Mouse (Mus musculus): ENCODE results near the gene Lcmt1.
A peak's percentile ranks its signal among the peaks of the same experiment; 100 is the strongest.

Lcmt1 gene

DNA sequence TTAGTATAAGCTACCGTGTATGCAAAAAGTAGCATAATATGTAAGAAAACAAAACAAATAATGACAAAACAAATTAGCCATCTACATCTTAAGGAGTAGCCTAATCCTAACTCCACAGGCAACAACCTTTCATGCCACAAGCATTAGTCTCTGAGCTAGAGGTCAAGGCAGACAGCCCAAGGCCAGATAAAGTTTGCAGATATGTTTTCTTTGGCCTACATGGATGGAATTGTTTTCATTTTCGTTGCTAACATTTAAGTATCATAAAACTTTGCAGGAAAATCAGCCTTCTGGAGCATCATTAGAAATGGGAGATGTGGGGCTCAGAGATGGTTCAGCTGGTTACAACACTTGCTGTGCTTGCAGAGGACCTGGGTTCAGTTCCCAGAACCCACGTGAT, 6.8 kb upstream of the Lcmt1 start:
- Histone ChIP-seq H3K4me1 (replicated peaks; ENCODE audit: low read depth, low read length) (peaks cover 24% of the 10 kb centered on the region), H3K4me3 (replicated peaks; ENCODE audit: low read length) (no peak overlapping the region), H3K36me3 (ENCODE audit: insufficient read depth, low read length) (peaks cover 17% of the 10 kb centered on the region; the same call in 1 of the 2 replicates), H3K27me3 (ENCODE audit: insufficient read depth, low read length) (no peaks in the 10 kb centered on the region), H3K9me3 (ENCODE audit: low read length) (no peaks in the 10 kb centered on the region)
- TF ChIP-seq POU5F1 (IDR thresholded peaks at IDR 0.05; ENCODE audit: borderline replicate concordance, low read length), result no peak
- TF ChIP-seq CTCF (conservative IDR thresholded peaks at IDR 0.05; ENCODE audit: low read length), result no peak
- TF ChIP-seq NANOG (IDR thresholded peaks at IDR 0.05; ENCODE audit: borderline replicate concordance, low read length), result no peak

DNA sequence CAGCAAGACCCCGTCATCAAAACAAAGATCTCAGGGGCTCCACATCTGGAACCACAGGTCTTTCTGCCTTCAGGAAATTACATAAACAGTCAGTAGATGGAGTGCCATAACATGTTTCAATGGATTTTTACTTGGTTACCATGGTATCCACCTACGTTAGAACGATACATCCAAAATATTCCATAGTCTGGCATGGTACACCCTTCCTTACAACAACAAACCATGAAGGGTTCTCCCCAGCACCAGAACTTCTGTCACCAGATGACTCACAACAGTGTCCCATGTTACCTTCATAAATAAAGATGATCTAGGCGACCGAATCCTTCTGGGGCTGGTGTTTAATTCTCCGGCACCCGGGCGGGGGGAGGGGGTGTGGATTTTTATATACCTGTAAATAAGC, 5.6 kb upstream of the Lcmt1 start:
- Histone ChIP-seq H3K27me3 (ENCODE audit: insufficient read depth, low read length) (no peaks in the 10 kb centered on the region), H3K4me3 (replicated peaks; ENCODE audit: low read length) (no peak overlapping the region), H3K9me3 (ENCODE audit: low read length) (no peaks in the 10 kb centered on the region), H3K4me1 (replicated peaks; ENCODE audit: low read depth, low read length) (peaks cover 35% of the 10 kb centered on the region), H3K36me3 (ENCODE audit: insufficient read depth, low read length) (peaks cover 20% of the 10 kb centered on the region; the same call in 1 of the 2 replicates)
- TF ChIP-seq NANOG (IDR thresholded peaks at IDR 0.05; ENCODE audit: borderline replicate concordance, low read length), result no peak
- TF ChIP-seq CTCF (conservative IDR thresholded peaks at IDR 0.05; ENCODE audit: low read length), result no peak
- no peak for TF ChIP-seq POU5F1 (IDR thresholded peaks at IDR 0.05; ENCODE audit: borderline replicate concordance, low read length)

DNA sequence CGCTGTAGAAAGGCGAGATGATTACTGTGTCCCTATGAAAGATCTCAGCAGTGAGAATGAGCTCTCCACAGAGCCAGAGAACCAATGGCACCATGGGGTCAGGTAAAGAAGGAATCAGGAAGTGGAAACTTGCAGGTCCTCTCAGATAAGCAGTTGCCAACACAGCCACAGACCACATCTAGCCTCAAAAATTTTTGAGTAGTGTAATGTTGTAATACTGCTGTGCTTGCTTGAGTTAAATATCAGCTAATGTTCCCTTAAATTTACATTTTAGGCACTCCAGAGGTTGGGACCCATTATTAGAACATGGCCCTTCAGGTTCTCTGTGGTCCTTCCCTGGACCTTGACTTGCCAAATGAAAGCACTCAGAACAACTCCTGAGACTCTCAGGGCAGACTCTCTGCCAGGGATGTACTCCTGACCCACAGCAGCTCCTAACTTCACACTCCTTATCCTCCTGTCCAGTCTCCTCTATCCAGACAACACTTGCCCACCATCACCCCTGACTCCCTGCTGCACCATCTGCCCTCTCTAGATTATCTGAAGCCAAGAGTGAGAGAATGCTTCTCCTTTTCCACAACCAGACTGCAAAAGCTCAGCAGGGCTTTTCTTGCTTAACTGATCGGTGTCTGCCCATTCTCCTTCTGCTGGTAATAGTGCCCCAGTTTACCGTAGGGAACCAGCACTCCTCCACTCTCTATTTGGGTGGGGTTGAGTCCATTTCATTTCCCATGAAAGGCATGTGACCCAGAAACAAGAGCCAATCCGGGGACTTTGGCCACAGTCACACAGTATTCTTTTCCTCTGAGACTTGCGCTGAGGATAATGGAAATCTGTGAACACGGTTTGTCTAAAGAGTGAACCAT, 3.5 kb upstream of the Lcmt1 start:
- peaks cover 13% of the 10 kb centered on the region; the same call in 1 of the 2 replicates for H3K36me3 ChIP-seq (ENCODE audit: insufficient read depth, low read length)
- peaks cover 46% of the 10 kb centered on the region for H3K4me1 ChIP-seq (replicated peaks; ENCODE audit: low read depth, low read length)
- H3K9me3 ChIP-seq (ENCODE audit: low read length), result no peaks in the 10 kb centered on the region
- no peak for TF ChIP-seq NANOG (IDR thresholded peaks at IDR 0.05; ENCODE audit: borderline replicate concordance, low read length)
- TF ChIP-seq CTCF (conservative IDR thresholded peaks at IDR 0.05; ENCODE audit: low read length), result no peak
- TF ChIP-seq POU5F1 (IDR thresholded peaks at IDR 0.05; ENCODE audit: borderline replicate concordance, low read length), result no peak
- H3K27me3 ChIP-seq (ENCODE audit: insufficient read depth, low read length), result no peaks in the 10 kb centered on the region
- H3K4me3 ChIP-seq (replicated peaks; ENCODE audit: low read length), result no peak overlapping the region

DNA sequence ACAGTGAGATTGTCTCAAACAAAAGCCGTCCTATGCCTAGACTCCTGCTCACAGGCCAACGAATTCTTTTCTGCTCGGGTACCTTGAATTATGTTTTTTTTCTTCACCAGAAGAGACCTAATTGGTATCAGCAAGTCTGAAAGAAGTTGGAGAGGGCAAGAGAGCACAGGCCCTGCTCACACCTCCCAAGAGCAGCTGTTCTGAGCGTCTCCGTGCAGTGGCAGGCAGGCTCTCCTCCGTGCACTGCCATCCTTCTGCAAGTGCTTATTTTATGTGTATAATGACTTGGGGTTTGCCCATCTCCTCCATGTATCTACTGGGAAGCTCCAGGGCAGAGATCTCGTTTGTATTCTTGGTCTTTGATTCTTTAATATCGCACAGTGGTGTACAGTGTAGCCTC, 2.8 kb upstream of the Lcmt1 start:
- H3K4me1 ChIP-seq (replicated peaks; ENCODE audit: low read depth, low read length), result peaks cover 48% of the 10 kb centered on the region
- TF ChIP-seq POU5F1 (IDR thresholded peaks at IDR 0.05; ENCODE audit: borderline replicate concordance, low read length) (no peak), NANOG (IDR thresholded peaks at IDR 0.05; ENCODE audit: borderline replicate concordance, low read length) (no peak), CTCF (conservative IDR thresholded peaks at IDR 0.05; ENCODE audit: low read length) (no peak)
- no peaks in the 10 kb centered on the region for H3K9me3 ChIP-seq (ENCODE audit: low read length)
- H3K36me3 ChIP-seq (ENCODE audit: insufficient read depth, low read length), result peaks cover 13% of the 10 kb centered on the region; the same call in 1 of the 2 replicates
- no peaks in the 10 kb centered on the region for H3K27me3 ChIP-seq (ENCODE audit: insufficient read depth, low read length)
- H3K4me3 ChIP-seq (replicated peaks; ENCODE audit: low read length), result no peak overlapping the region

DNA sequence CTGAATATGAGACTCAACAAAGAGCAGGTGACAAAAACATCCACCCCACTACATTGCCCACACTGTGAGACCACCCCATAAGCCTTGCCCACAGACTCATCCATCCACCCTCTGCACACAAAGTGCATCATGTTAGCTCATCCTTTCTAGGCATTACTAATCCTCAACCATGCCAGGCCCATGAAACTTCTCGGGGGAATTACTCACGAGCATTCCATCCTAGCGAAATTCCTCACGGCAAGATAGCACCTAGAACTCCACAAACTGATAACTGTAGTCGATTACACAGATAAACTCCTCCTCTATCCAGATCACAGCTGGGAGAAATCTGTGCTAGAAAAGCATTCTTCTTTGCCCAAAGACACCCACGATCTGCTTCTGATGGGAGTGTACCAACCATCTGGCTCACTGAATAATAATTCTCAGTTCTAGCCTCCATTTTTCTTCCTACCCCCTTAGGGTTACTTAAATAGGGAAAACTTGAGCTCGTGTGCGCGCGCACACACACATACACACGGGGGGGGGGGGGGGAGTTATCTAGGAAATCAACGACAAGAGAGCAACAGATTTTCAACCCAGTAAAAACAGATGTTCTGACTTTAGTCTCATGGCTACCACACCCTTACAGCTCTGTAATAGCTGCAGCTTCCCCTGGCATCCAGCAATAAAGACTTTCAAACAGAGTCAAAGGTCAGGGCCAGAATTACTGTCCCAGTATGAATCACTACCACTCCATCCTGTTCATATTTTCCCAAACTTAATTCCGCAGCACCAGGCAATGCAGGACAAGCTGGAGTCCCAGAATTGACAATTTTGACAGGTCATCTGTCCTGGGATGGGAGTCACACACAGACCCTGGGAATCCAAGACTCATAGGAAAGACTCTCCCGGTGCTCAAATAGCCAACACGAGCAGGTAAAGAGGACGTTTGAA, 2.1 kb upstream of the Lcmt1 start:
- peaks cover 13% of the 10 kb centered on the region; the same call in 1 of the 2 replicates for H3K36me3 ChIP-seq (ENCODE audit: insufficient read depth, low read length)
- no peaks in the 10 kb centered on the region for H3K27me3 ChIP-seq (ENCODE audit: insufficient read depth, low read length)
- H3K4me3 ChIP-seq (replicated peaks; ENCODE audit: low read length), result no peak overlapping the region
- TF ChIP-seq CTCF (conservative IDR thresholded peaks at IDR 0.05; ENCODE audit: low read length) (no peak), POU5F1 (IDR thresholded peaks at IDR 0.05; ENCODE audit: borderline replicate concordance, low read length) (no peak), NANOG (IDR thresholded peaks at IDR 0.05; ENCODE audit: borderline replicate concordance, low read length) (no peak)
- peaks cover 48% of the 10 kb centered on the region for H3K4me1 ChIP-seq (replicated peaks; ENCODE audit: low read depth, low read length)
- H3K9me3 ChIP-seq (ENCODE audit: low read length), result no peaks in the 10 kb centered on the region

DNA sequence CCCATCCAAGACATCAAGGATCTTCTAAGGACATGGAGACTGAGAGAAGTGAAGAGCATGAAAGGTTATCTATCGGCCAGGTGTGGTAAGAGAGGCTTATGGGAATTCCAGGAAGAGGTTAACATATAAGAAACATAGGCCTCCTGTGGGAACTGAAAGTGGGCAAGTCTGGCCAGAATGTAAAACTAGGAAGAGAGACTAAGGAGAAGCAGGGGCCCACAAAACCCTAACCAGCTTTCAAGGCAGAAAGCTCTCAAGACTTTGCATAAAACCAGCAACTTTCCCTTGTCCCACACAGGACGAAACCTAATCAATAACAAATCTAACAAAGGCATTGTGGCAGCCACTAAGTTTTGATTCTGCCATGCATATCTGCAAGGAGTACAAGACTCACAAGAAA, 1.4 kb upstream of the Lcmt1 start:
- Histone ChIP-seq H3K9me3 (ENCODE audit: low read length) (no peaks in the 10 kb centered on the region), H3K4me3 (replicated peaks; ENCODE audit: low read length) (peak overlapping the region; percentile 93; the same call in 1 of the 2 replicates), H3K4me1 (replicated peaks; ENCODE audit: low read depth, low read length) (peaks cover 48% of the 10 kb centered on the region), H3K36me3 (ENCODE audit: insufficient read depth, low read length) (peaks cover 10% of the 10 kb centered on the region; the same call in 1 of the 2 replicates), H3K27me3 (ENCODE audit: insufficient read depth, low read length) (no peaks in the 10 kb centered on the region)
- TF ChIP-seq CTCF (conservative IDR thresholded peaks at IDR 0.05; ENCODE audit: low read length), result no peak
- TF ChIP-seq NANOG (IDR thresholded peaks at IDR 0.05; ENCODE audit: borderline replicate concordance, low read length), result no peak
- TF ChIP-seq POU5F1 (IDR thresholded peaks at IDR 0.05; ENCODE audit: borderline replicate concordance, low read length), result no peak

DNA sequence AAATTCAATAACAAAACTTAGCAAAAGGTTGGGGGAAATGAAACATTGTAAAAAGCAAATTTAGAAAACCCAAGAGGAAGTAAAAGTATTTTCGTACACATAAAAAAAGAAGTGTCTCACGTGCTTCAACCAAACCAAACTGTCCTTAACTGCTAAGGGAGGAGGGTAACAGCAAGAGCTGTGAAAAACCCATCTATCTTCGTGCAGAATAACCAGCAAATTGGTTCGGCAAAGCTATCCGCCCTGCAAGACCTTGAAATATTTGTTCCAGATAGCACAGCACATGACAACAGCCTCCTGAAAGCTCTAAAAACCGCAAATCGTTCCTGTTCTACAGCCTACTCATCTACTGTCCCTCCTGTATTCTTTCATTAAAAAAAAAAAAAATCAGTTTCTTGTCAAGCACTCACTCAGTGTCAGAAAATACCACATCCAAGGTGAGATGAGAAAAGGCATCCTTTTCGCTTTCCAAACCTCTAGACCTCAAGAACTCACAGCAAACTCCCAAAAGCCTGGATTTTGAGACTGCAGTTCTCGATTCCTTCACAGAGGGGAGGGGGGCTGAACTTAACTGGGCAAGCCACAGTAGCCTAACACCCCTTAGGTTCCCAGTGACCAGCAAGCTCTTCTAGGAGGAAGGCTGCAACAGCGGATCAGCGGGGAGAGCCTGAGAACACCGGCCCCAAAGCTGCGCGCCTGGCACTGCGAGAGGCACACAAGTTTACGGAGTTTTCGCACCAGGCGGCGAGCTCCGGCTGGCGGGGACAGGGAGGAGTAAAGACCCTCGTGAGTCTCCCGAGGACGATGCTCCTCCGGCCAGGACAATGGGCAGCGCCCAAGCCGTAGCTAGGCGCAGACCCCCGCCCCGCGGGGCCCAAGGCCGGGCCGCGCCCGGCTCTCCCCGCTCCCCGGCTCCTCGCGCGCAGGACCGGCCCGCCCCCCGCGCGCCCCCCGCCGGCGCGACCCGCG, 522 bp upstream of the Lcmt1 start:
- peaks cover 48% of the 10 kb centered on the region for H3K4me1 ChIP-seq (replicated peaks; ENCODE audit: low read depth, low read length)

More for the DNA sequence above, 522 bp upstream of the Lcmt1 start:
- Histone ChIP-seq H3K27me3 (ENCODE audit: insufficient read depth, low read length) (no peaks in the 10 kb centered on the region), H3K36me3 (ENCODE audit: insufficient read depth, low read length) (peaks cover 9% of the 10 kb centered on the region; the same call in 1 of the 2 replicates), H3K9me3 (ENCODE audit: low read length) (no peaks in the 10 kb centered on the region), H3K4me3 (replicated peaks; ENCODE audit: low read length) (peak overlapping the region; percentile 93)
- no peak for TF ChIP-seq POU5F1 (IDR thresholded peaks at IDR 0.05; ENCODE audit: borderline replicate concordance, low read length)
- no peak for TF ChIP-seq NANOG (IDR thresholded peaks at IDR 0.05; ENCODE audit: borderline replicate concordance, low read length)
- TF ChIP-seq CTCF (conservative IDR thresholded peaks at IDR 0.05; ENCODE audit: low read length), result no peak
